Mouse (Mus musculus): ENCODE measurements around the gene Snx9. TPM values are rescaled to one million over a fixed set of nuclear protein-coding genes. Genes with fewer than 3 reads are reported as not detected.

The Snx9 gene
- polyA plus RNA-seq, 1 experiment = 13.1 TPM

DNA sequence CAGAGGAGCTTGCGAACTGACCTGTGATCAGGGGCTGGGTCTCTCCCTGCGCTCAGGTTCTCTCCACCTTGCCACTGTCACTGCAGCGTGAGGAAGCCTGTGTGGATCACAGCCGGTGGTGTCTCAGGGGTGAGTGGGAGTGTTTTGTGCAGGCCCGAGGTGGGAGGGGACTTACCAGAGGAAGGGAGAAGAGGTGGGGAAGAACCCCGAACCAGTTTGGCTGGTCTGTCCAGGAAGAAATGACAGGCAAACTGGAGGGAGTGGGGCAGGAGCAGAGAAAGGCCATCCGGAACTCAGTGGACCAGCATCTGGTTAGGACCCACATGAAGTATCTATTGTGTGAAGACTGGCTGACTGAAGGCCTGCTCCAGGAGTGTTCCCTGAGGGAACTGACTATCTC is 118.0 kb downstream of the Snx9 start:
- TF ChIP-seq CTCF (IDR thresholded peaks at IDR 0.05; ENCODE audit: extremely low read depth, insufficient read depth, low read length) (no peak), POLR2A (IDR thresholded peaks at IDR 0.05; ENCODE audit: extremely low read depth, insufficient read depth, low read length) (no peak)
- H3K27ac ChIP-seq (ENCODE audit: insufficient read depth, low read length) = 0 out of 2 replicates have a peak overlapping the region, but pooled peaks have one; percentile 12
- H3K4me3 ChIP-seq (ENCODE audit: insufficient read depth, low read length) = no peak overlapping the region
- H3K4me1 ChIP-seq (ENCODE audit: control insufficient read depth, insufficient read depth, low read length) = no peaks in the 10 kb centered on the region

DNA sequence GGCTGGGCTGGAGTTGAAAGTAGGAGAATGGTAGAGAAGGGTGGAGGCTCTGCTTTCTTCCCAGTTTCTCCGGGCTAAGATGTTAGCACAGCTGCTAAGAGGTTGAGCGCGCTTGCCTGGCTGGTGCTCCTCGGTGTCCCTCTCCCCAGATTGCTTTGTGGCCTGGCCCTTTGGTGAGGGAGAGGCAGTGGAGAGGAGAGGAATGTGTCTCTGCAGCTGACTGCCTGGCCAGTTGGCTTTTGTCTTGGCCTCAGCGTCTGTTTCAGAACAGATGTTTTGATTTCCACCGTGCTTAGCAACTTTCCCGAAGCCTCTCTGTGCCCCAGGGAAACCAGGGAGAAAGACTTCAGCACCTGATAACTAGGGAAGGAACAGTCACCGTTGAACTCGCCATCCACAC is 118.7 kb downstream of the Snx9 start:
- H3K27ac ChIP-seq (ENCODE audit: insufficient read depth, low read length) = peak overlapping the region; percentile 39
- TF ChIP-seq POLR2A (IDR thresholded peaks at IDR 0.05; ENCODE audit: extremely low read depth, insufficient read depth, low read length) = no peak
- no peak overlapping the region for H3K4me3 ChIP-seq (ENCODE audit: insufficient read depth, low read length)
- H3K4me1 ChIP-seq (ENCODE audit: control insufficient read depth, insufficient read depth, low read length) = no peaks in the 10 kb centered on the region

DNA sequence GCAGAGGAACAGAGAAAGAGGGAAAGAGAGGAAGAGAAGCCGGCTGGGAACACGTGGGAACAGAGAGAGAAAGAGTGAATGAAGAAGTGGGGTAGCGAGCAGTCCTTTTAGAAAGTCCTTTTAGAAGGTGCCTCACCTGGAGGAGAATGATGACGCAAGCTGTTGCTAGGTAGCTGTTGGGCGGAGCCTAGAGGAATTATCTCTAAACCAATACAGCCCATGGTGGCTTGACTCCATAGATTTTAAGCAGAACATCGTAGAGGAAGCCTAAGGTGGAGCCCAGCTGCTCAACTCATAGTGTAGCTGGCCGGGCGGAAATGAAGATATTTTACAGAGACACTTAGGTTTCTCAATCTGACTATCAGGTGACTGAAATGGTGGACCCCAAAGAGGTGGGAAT is 122.6 kb downstream of the Snx9 start:
- H3K4me1 ChIP-seq (ENCODE audit: control insufficient read depth, insufficient read depth, low read length) = no peaks in the 10 kb centered on the region
- H3K27ac ChIP-seq (ENCODE audit: insufficient read depth, low read length) = no peak overlapping the region
- TF ChIP-seq POLR2A (IDR thresholded peaks at IDR 0.05; ENCODE audit: extremely low read depth, insufficient read depth, low read length) = no peak
- TF ChIP-seq CTCF (IDR thresholded peaks at IDR 0.05; ENCODE audit: extremely low read depth, insufficient read depth, low read length) = no peak
- H3K4me3 ChIP-seq (ENCODE audit: insufficient read depth, low read length) = no peak overlapping the region

DNA sequence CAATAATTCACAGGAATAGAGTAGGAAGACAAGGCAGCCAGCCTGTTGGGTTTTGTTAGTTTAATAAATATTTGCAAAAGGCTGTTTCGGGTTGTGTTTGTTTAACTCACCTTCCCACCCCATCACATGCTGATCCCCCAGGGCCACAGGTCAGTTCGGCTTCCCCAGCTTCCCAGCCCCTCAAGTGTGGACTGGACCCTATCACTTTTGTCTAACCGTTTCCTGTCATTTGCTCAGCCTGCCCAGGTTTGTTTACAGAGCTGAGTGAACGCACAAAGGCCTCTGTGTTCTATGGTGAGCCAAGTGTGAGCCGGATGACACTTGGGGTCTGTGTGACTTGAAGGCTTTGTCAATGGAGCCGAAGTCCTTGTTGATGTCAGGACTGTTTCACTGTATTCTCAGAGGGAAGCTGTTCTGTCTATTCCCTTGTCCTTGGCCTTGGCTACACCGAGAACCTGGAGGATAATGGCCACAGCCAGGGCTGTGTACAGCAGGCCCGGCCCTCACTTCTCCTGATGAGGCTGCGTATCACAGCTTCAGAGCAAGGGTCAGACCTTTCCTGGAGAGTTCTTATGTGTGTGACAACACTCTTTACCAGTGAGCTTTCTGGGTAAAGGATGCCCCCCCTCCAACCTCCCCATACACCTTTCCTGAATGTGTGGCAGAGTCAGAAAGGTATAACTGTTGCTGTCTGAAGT is 124.1 kb downstream of the Snx9 start:
- no peak overlapping the region for H3K4me3 ChIP-seq (ENCODE audit: insufficient read depth, low read length)
- peak overlapping the region; percentile 78 for H3K27ac ChIP-seq (ENCODE audit: insufficient read depth, low read length)
- TF ChIP-seq POLR2A (IDR thresholded peaks at IDR 0.05; ENCODE audit: extremely low read depth, insufficient read depth, low read length) (no peak), CTCF (IDR thresholded peaks at IDR 0.05; ENCODE audit: extremely low read depth, insufficient read depth, low read length) (no peak)
- H3K4me1 ChIP-seq (ENCODE audit: control insufficient read depth, insufficient read depth, low read length) = no peaks in the 10 kb centered on the region

DNA sequence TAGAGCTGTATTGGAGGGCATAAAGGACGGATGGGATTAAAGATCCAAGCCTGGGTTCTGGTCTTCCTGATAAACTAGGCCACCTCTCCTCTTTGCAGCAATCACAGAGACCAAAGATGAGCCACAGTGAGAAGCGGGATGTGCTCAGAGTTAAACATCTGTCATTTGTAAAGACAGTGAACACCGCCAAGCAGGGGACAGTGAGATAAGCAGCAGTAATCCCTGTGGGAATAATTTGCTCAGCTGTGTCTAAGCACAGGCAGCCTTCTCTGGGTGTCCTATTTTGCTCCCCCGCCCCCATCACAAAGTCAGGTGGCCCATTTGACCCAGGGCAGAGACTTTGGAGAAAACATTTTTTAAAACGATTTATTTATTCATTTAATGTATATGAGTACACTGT is 125.6 kb downstream of the Snx9 start:
- TF ChIP-seq POLR2A (IDR thresholded peaks at IDR 0.05; ENCODE audit: extremely low read depth, insufficient read depth, low read length) (no peak), CTCF (IDR thresholded peaks at IDR 0.05; ENCODE audit: extremely low read depth, insufficient read depth, low read length) (no peak)
- Histone ChIP-seq H3K27ac (ENCODE audit: insufficient read depth, low read length) (no peak overlapping the region), H3K4me1 (ENCODE audit: control insufficient read depth, insufficient read depth, low read length) (no peaks in the 10 kb centered on the region), H3K4me3 (ENCODE audit: insufficient read depth, low read length) (no peak overlapping the region)

DNA sequence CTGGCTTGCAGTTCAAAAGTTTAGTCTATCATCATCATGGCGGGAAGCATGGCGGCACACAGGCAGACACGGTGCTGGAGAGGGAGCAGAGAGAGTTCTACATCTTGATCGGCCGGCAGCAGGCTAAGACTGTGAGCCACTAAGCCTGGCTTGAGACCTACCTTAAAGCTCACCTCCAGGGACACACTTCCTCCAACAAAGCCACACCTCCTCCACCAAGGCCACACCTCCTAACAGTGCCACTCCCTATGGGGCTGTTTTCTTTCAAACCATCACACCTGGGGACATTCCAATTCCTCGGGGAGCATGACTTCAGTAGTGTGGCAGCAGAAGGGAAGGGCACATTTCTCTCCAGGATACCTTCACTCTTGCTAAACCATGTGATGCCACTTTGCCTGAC is 127.4 kb downstream of the Snx9 start:
- Histone ChIP-seq H3K4me1 (ENCODE audit: control insufficient read depth, insufficient read depth, low read length) (no peaks in the 10 kb centered on the region), H3K4me3 (ENCODE audit: insufficient read depth, low read length) (no peak overlapping the region), H3K27ac (ENCODE audit: insufficient read depth, low read length) (peak overlapping the region; percentile 88)
- TF ChIP-seq POLR2A (IDR thresholded peaks at IDR 0.05; ENCODE audit: extremely low read depth, insufficient read depth, low read length) (no peak), CTCF (IDR thresholded peaks at IDR 0.05; ENCODE audit: extremely low read depth, insufficient read depth, low read length) (no peak)

DNA sequence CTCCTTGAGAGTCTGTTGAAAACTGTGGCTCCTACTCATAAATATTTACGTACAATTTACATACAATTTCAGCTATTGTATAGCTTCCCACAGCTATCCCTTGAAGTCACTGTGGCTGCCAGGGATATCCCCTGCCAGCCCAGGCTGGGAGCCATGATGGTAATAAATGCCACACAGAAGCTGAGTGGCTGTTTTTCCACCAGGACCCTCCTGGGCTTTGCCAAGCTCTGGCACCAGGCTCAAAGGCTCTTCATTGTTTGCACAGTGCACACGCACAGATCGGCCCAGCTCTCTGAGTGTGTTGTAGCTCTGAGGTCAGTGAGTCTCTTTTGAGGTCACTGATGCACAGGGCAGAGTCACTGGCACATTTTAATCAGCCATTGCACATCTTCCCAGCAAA is 128.1 kb downstream of the Snx9 start:
- no peak overlapping the region for H3K27ac ChIP-seq (ENCODE audit: insufficient read depth, low read length)
- no peaks in the 10 kb centered on the region for H3K4me1 ChIP-seq (ENCODE audit: control insufficient read depth, insufficient read depth, low read length)
- TF ChIP-seq CTCF (IDR thresholded peaks at IDR 0.05; ENCODE audit: extremely low read depth, insufficient read depth, low read length) = no peak
- no peak for TF ChIP-seq POLR2A (IDR thresholded peaks at IDR 0.05; ENCODE audit: extremely low read depth, insufficient read depth, low read length)
- no peak overlapping the region for H3K4me3 ChIP-seq (ENCODE audit: insufficient read depth, low read length)

DNA sequence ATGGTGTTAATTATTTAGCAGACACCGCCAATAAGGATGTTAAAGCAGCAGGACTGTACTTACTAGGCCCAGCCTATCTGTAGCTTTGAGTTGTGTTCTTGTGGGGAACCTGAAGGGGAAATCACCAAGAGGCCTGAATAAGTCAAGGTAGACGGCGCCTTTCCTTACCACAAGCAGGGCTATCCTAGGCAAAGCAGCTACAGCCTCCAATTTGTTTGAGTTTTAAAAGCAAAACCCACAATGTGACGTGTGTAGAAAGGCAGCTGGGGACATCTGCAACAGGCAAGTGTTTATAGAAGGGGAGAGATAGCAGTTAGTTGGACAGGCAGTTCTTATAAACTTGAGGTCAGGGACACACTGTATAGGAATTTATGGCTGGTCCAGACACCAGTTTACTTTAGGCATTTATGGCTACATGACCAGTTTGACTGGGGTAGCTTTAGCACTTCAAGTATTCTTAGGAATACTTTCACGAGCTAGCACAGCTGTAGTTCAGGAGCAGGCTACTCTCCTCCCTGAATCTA is 129.2 kb downstream of the Snx9 start:
- no peak for TF ChIP-seq CTCF (IDR thresholded peaks at IDR 0.05; ENCODE audit: extremely low read depth, insufficient read depth, low read length)
- no peak for TF ChIP-seq POLR2A (IDR thresholded peaks at IDR 0.05; ENCODE audit: extremely low read depth, insufficient read depth, low read length)
- Histone ChIP-seq H3K4me3 (ENCODE audit: insufficient read depth, low read length) (no peak overlapping the region), H3K4me1 (ENCODE audit: control insufficient read depth, insufficient read depth, low read length) (no peaks in the 10 kb centered on the region), H3K27ac (ENCODE audit: insufficient read depth, low read length) (no peak overlapping the region)

DNA sequence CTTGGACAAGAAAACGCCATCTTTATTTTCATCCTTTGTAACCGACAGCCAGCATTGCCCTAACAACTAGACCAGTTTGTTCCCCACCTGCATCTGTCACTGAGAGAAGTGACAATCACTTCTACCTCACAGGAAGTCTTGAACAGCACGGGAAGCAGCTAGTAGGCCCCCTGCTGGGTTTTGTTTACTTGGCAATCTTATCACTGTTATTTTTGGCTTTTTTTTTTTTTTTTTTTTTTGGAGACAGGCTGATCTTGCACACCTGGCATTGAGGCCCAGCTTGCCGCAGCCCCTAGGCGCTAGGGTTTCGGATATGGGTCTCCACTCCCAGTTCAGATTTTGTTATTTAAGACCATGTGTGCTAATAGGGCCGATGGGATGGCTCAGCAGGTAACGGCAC is 132.4 kb downstream of the Snx9 start:
- Histone ChIP-seq H3K27ac (ENCODE audit: insufficient read depth, low read length) (no peak overlapping the region), H3K4me1 (ENCODE audit: control insufficient read depth, insufficient read depth, low read length) (peaks cover 5% of the 10 kb centered on the region; the same call in 1 of the 2 replicates), H3K4me3 (ENCODE audit: insufficient read depth, low read length) (no peak overlapping the region)
- TF ChIP-seq POLR2A (IDR thresholded peaks at IDR 0.05; ENCODE audit: extremely low read depth, insufficient read depth, low read length) = no peak
- no peak for TF ChIP-seq CTCF (IDR thresholded peaks at IDR 0.05; ENCODE audit: extremely low read depth, insufficient read depth, low read length)
